Mouse (Mus musculus): ENCODE results near the gene Pcsk1. TPM values are rescaled to one million over a fixed set of nuclear protein-coding genes. Genes with fewer than 3 reads are reported as not detected.

The Pcsk1 gene
- 0.31 TPM for polyA plus RNA-seq (2014; fragmentation: Illumina TruSeq; extraction: RNeasy Lipid Tissue Mini Kit (QIAGEN cat#74804); ENCODE audit: low read depth, low replicate concordance)

DNA sequence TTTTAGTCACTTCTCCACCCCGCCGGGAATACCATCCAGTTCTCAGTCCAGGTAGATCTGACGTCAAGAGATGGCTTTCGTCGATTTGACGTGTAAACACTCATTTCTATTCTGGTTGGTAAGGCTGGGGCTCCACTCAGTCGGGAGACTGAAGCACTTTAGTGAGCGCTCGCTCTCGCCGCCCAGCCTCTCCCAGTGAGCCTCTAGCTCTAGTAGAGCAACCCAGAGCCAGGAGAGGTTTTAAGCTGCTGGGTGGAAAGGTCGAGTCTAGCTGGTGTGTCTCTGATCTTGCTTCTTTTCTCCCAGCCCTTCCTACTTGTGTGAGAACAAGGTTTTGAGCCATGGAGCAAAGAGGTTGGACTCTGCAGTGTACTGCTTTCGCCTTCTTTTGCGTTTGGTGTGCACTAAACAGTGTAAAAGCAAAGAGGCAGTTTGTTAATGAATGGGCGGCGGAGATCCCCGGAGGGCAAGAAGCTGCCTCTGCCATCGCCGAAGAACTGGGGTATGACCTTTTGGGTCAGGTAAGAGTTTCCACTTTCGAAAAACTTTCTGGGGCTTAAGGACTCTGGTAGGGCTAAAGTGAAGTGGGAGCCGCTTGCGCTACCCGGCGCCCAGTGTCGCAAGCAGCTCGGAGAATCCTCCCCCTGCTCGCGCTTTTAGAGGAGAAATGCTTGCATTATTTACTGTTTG is at the start of gene Pcsk1:
TSS of gene Pcsk1 (plus strand) at position 106 of the 690 bp plus-strand sequence.

